Mouse (Mus musculus) lung, postnatal 10 days (tissue): ENCODE results near the gene Hoxa11.

ENCODE experiments used
- DNase-seq: peaks from one replicate; pipeline ENCODE4 v3.0.0; 2021

Gene Hoxa11

GRCm38 (mm10) chr6:52204050-52204752 lies 41.4 kb downstream of the Hoxa11 start, which contains the start of gene Hoxa5:
Gene Hoxa5 (minus strand): TSS chr6:52204587.
- DNase-seq: peak; percentile 94

GRCm38 (mm10) chr6:52203371-52204049 lies 42.1 kb downstream of the Hoxa11 start:
- DNase-seq: peak; percentile 47

GRCm38 (mm10) chr6:52203121-52203370 lies 42.6 kb downstream of the Hoxa11 start:
- DNase-seq: peak; percentile 41

GRCm38 (mm10) chr6:52202362-52203120 lies 43.1 kb downstream of the Hoxa11 start:
- peak; percentile 17 for DNase-seq

GRCm38 (mm10) chr6:52201269-52201668 lies 44.3 kb downstream of the Hoxa11 start:
- DNase-seq: no peak

GRCm38 (mm10) chr6:52200751-52201250 lies 44.8 kb downstream of the Hoxa11 start:
- no peak for DNase-seq

- DNase-seq: peak; percentile 73
These were observed 45.4 kb downstream of the Hoxa11 start for GRCm38 (mm10) chr6:52200073-52200750.

- peak; percentile 87 for DNase-seq
These were observed 48.3 kb downstream of the Hoxa11 start for GRCm38 (mm10) chr6:52197271-52197670.

- DNase-seq: peak; percentile 34
These were observed 48.8 kb downstream of the Hoxa11 start for GRCm38 (mm10) chr6:52196811-52197210.

- DNase-seq: no peak
These were observed 50.9 kb downstream of the Hoxa11 start for GRCm38 (mm10) chr6:52194690-52195089.
